Mouse (Mus musculus) small intestine, adult 2 months (tissue): ENCODE results near the gene Nfam1. TPM values are rescaled to one million over a fixed set of nuclear protein-coding genes. Genes with fewer than 3 reads are reported as not detected.

Experiments used
- H3K27ac ChIP-seq: fragments of 200-500 bp; 2 replicates; pipeline ENCODE4 v1.5.1; 2012; ENCODE audit warnings: low read depth, low read length, control low read depth, inconsistent platforms; ENCODE audit not compliant: insufficient read depth
- H3K27me3 ChIP-seq: fragments of 200-500 bp; 2 replicates; pipeline ENCODE4 v1.6.1; 2012; ENCODE audit warnings: mild to moderate bottlenecking, moderate library complexity, low read length, inconsistent platforms; ENCODE audit not compliant: control insufficient read depth, insufficient read depth
- H3K36me3 ChIP-seq: fragments of 200-500 bp; 2 replicates; pipeline ENCODE4 v1.6.1; 2012; ENCODE audit warnings: mild to moderate bottlenecking, low read length, control low read depth, inconsistent platforms; ENCODE audit not compliant: control insufficient read depth, insufficient read depth
- H3K4me1 ChIP-seq: fragments of 200-500 bp; 2 replicates; pipeline ENCODE4 v1.6.1; 2012; ENCODE audit warnings: low read length, inconsistent platforms, mixed read lengths; ENCODE audit not compliant: control insufficient read depth, insufficient read depth, insufficient read length
- H3K4me3 ChIP-seq: fragments of 200-500 bp; 2 replicates; pipeline ENCODE4 v1.5.1; 2012; ENCODE audit warnings: low read depth, mild to moderate bottlenecking, control low read depth, inconsistent platforms, low read length, moderate library complexity
- CTCF ChIP-seq: fragments of 200-500 bp; IDR thresholded peaks from 2 replicates; pipeline ENCODE4 v1.5.1; 2012; ENCODE audit warnings: low read depth, mild to moderate bottlenecking, control low read depth, inconsistent platforms, low read length, moderate library complexity, mixed read lengths; ENCODE audit not compliant: insufficient replicate concordance, insufficient read length; ENCODE audit errors: extremely low read depth
- POLR2A ChIP-seq: fragments of 200-500 bp; IDR thresholded peaks from 2 replicates; pipeline ENCODE4 v1.6.1; 2012; ENCODE audit warnings: low read depth, mild to moderate bottlenecking, control low read depth, inconsistent platforms, low read length, moderate library complexity
- WGBS: fragments of 180-500 bp; shearing (Covaris S2); methylation state at CpG from one replicate; pipeline ENCODE4 v1.1.7; 2018; 5-methylcytosine and 5-hydroxymethylcytosine counted together
- polyA plus RNA-seq: library from polyadenylated mRNA; depleted of rRNA; stranded (reverse); fragments of >200 nt; gene quantifications from 2 replicates; pipeline ENCODE4 v1.2.3, GENCODE M21; 2012

Nfam1 gene
- polyA plus RNA-seq, 1 experiment = 2.1 TPM

GRCm38 (mm10) chr15:83061689-83062088, 28.6 kb upstream of the Nfam1 start:
- 14% methylated on average over 5 of the region's 5 CpGs for WGBS
- H3K27ac ChIP-seq = no peak overlapping the region
- no peaks in the 10 kb centered on the region; the same call in 1 of the 2 replicates for H3K27me3 ChIP-seq
- H3K4me1 ChIP-seq = peaks cover 4% of the 10 kb centered on the region
- TF ChIP-seq POLR2A = no peak
- TF ChIP-seq CTCF = no peak
- no peaks in the 10 kb centered on the region for H3K36me3 ChIP-seq
- no peak overlapping the region for H3K4me3 ChIP-seq

GRCm38 (mm10) chr15:83059233-83059660, 26.1 kb upstream of the Nfam1 start:
- Histone ChIP-seq H3K4me3 (no peak overlapping the region), H3K27ac (no peak overlapping the region), H3K36me3 (no peaks in the 10 kb centered on the region), H3K27me3 (no peaks in the 10 kb centered on the region; the same call in 1 of the 2 replicates), H3K4me1 (peaks cover 6% of the 10 kb centered on the region; the same call in 1 of the 2 replicates)
- WGBS = 67% methylated on average over 5 of the region's 5 CpGs
- TF ChIP-seq CTCF (no peak), POLR2A (no peak)

DNA sequence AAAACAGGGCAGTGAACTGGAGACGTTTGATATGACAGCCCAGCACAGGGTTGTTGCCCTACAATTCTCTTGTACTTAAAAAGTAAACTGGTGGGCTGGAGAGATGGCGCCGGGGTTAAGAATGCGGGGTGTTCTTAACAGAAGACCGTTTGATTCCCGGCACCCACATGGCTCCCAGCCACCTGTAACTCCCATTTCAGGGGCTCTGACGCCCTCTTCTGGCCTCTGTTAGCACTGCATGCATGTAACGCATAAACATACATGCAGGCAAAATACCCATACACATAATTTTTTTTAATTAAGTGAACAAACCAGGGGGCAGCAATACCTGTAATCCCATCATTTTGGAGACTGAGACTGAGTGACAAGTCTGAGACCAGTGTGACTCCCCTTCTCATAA, 24.4 kb upstream of the Nfam1 start:
- WGBS = 79% methylated on average over 8 of the region's 8 CpGs
- no peak overlapping the region for H3K4me3 ChIP-seq
- TF ChIP-seq CTCF = no peak
- no peak for TF ChIP-seq POLR2A
- H3K27me3 ChIP-seq = no peaks in the 10 kb centered on the region; the same call in 1 of the 2 replicates
- no peaks in the 10 kb centered on the region for H3K36me3 ChIP-seq
- H3K27ac ChIP-seq = no peak overlapping the region
- H3K4me1 ChIP-seq = peaks cover 6% of the 10 kb centered on the region; the same call in 1 of the 2 replicates

- TF ChIP-seq CTCF (no peak), POLR2A (no peak)
- Histone ChIP-seq H3K4me1 (peaks cover 6% of the 10 kb centered on the region; the same call in 1 of the 2 replicates), H3K4me3 (peak overlapping the region; percentile 51), H3K27me3 (no peaks in the 10 kb centered on the region; the same call in 1 of the 2 replicates), H3K27ac (no peak overlapping the region), H3K36me3 (no peaks in the 10 kb centered on the region)
- WGBS = 2% methylated on average over 29 of the region's 29 CpGs
Observed at GRCm38 (mm10) chr15:83056378-83057083, 23.4 kb upstream of the Nfam1 start.

DNA sequence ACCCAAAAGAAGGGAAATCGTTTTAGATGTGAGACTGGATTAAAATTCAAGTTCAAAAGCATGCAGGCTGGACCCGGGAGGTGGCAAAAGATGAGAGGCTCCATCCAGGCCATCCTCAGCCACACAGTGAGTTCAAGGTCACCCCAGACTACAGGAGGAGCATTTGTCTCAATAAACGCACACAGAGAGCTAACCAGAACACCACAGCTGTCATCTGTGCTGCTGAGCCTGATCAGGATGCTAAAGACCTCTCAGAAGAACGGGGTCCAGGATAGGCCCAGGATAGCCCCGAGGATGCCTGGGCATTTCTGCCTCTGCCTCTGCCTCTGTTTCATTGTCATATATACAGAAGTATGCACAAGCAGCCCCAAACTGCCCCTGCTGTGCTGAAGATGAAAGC, 22.5 kb upstream of the Nfam1 start:
- H3K4me1 ChIP-seq = peaks cover 6% of the 10 kb centered on the region; the same call in 1 of the 2 replicates
- no peak for TF ChIP-seq CTCF
- TF ChIP-seq POLR2A = no peak
- no peaks in the 10 kb centered on the region; the same call in 1 of the 2 replicates for H3K27me3 ChIP-seq
- H3K27ac ChIP-seq = no peak overlapping the region
- H3K4me3 ChIP-seq = no peak overlapping the region
- no peaks in the 10 kb centered on the region for H3K36me3 ChIP-seq
- WGBS = 60% methylated on average over 5 of the region's 5 CpGs

DNA sequence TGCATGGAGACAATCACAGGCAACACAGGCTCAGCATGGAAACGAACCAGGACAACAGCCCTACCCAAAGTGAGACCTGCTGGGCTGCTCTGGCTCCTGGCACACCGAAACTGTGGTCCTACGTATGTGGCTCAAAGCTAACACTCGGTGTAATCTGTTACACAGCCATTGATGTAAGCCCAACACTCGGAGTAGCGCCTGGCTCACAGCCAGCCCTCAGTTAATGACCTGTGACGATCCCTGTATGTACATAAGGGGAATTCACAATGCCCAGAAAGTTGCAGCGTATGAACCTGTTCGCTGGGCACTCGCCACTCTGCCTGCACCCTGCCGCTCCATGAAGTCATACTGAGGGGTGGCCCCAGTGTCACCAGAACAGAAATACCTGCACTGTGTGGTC, 20.2 kb upstream of the Nfam1 start:
- H3K4me1 ChIP-seq = peaks cover 6% of the 10 kb centered on the region; the same call in 1 of the 2 replicates
- H3K27ac ChIP-seq = no peak overlapping the region
- TF ChIP-seq POLR2A (no peak), CTCF (no peak)
- 17% methylated on average over 11 of the region's 11 CpGs for WGBS
- no peaks in the 10 kb centered on the region; the same call in 1 of the 2 replicates for H3K27me3 ChIP-seq
- H3K4me3 ChIP-seq = no peak overlapping the region
- no peaks in the 10 kb centered on the region for H3K36me3 ChIP-seq

- Histone ChIP-seq H3K36me3 (no peaks in the 10 kb centered on the region), H3K4me1 (peaks cover 6% of the 10 kb centered on the region; the same call in 1 of the 2 replicates), H3K4me3 (no peak overlapping the region), H3K27me3 (no peaks in the 10 kb centered on the region; the same call in 1 of the 2 replicates), H3K27ac (no peak overlapping the region)
- 89% methylated on average over 6 of the region's 6 CpGs for WGBS
- TF ChIP-seq POLR2A (no peak), CTCF (no peak)
Observed at GRCm38 (mm10) chr15:83052341-83053104, 19.4 kb upstream of the Nfam1 start.
